Mouse (Mus musculus) lung, postnatal 0 days (tissue): ENCODE data around the gene Klk1b16. TPM values are rescaled to one million over a fixed set of nuclear protein-coding genes. Genes with fewer than 3 reads are reported as not detected.

Source experiments
- polyA plus RNA-seq: library from polyadenylated mRNA; unstranded; fragments of >200 nt; fragmentation: Nextera tagmentation; extraction: Ambion mirVana; gene quantifications from 2 replicates; pipeline ENCODE4 v1.2.1, GENCODE M21; 2015

The Klk1b16 gene
- polyA plus RNA-seq, 1 experiment from 2014 or later = not detected

Other genes with a start within 250 kb of the Klk1b16 start
- gene Klk15, start 203.0 kb upstream of the Klk1b16 start, polyA plus RNA-seq = not detected in 2 replicates
- gene Klk1b8, start 186.1 kb upstream of the Klk1b16 start, polyA plus RNA-seq = not detected in 2 replicates
- gene Klk1b1, start 170.0 kb upstream of the Klk1b16 start, polyA plus RNA-seq = not detected in 2 replicates
- not detected in 2 replicates for gene Klk1b9, start 160.7 kb upstream of the Klk1b16 start, polyA plus RNA-seq
- not detected in 2 replicates for gene Klk1b11, start 140.9 kb upstream of the Klk1b16 start, polyA plus RNA-seq
- gene Klk1b26, start 124.6 kb upstream of the Klk1b16 start, polyA plus RNA-seq = not detected in 2 replicates
- not detected in 2 replicates for gene Klk1b27, start 84.5 kb upstream of the Klk1b16 start, polyA plus RNA-seq
- gene Klk1b21, start 34.4 kb upstream of the Klk1b16 start, polyA plus RNA-seq = not detected in 2 replicates
- gene Klk1b22, start 24.1 kb upstream of the Klk1b16 start, polyA plus RNA-seq = not detected in 2 replicates
- gene Klk1b24, start 51.5 kb downstream of the Klk1b16 start, polyA plus RNA-seq = not detected in 2 replicates
- not detected in 2 replicates for gene Klk1b3, start 61.4 kb downstream of the Klk1b16 start, polyA plus RNA-seq
- not detected in 2 replicates for gene Klk1b4, start 70.7 kb downstream of the Klk1b16 start, polyA plus RNA-seq
- not detected in 2 replicates for gene Klk1b5, start 79.2 kb downstream of the Klk1b16 start, polyA plus RNA-seq
- not detected in 2 replicates for gene Klk1, start 88.6 kb downstream of the Klk1b16 start, polyA plus RNA-seq
- gene Gm36864, start 99.4 kb downstream of the Klk1b16 start, polyA plus RNA-seq = not detected in 2 replicates
- 0.77 and 1.0 TPM in 2 replicates for gene 1700028J19Rik, start 109.9 kb downstream of the Klk1b16 start, polyA plus RNA-seq
- 45.2 and 51.3 TPM in 2 replicates for gene 2410002F23Rik, start 110.0 kb downstream of the Klk1b16 start, polyA plus RNA-seq
- not detected in 2 replicates for gene Acp4, start 120.6 kb downstream of the Klk1b16 start, polyA plus RNA-seq
- not detected in 2 replicates for gene Gm15517, start 124.7 kb downstream of the Klk1b16 start, polyA plus RNA-seq
- gene Clec11a, start 170.1 kb downstream of the Klk1b16 start, polyA plus RNA-seq = 2.1 and 2.5 TPM in 2 replicates
- gene Shank1, start 173.5 kb downstream of the Klk1b16 start, polyA plus RNA-seq = 0.23 and 0.27 TPM in 2 replicates
- gene Syt3, start 247.3 kb downstream of the Klk1b16 start, polyA plus RNA-seq = 0.85 and 1.4 TPM in 2 replicates
- 0.87 and 1.2 TPM in 2 replicates for gene 1700008O03Rik, start 249.1 kb downstream of the Klk1b16 start, polyA plus RNA-seq